Mouse (Mus musculus): ENCODE data around the gene Fam187a.
A peak's percentile ranks its signal among the peaks of the same experiment; 100 is the strongest.

Fam187a gene

DNA sequence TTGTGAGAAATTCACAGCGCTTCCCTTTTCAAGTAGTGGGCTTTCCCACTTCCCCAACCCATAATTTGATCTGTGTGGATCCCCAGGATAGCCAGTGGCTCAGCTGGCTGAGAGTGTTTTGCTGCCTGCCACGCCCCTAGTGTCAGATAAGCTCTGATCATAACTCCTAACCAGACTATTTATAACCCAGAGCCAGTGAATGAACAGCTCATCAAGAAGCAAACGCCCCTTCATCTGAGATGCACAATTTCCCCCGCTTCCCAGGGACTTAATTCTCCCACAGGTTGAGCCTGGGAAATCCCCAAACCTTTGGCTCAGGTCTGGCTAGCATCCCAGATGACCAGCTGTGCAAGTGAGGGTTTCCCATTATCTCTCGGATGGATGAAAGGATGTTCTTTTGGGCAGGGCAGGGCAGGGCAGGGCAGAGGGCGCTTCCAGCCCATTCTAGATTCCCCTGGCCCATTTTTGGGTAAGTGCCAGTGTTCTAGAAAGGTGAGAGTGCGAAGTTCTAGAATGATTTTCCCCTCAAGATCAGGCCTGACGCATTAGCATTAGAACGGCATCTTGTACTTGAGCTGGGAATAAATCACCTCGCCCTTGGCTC lies at the start of gene Fam187a:
Gene Fam187a, plus strand, starts transcription at position 554 of the 604 bp plus-strand sequence.
- no peak for DNase-seq (ENCODE audit: low spot score in 2 of 2)

DNA sequence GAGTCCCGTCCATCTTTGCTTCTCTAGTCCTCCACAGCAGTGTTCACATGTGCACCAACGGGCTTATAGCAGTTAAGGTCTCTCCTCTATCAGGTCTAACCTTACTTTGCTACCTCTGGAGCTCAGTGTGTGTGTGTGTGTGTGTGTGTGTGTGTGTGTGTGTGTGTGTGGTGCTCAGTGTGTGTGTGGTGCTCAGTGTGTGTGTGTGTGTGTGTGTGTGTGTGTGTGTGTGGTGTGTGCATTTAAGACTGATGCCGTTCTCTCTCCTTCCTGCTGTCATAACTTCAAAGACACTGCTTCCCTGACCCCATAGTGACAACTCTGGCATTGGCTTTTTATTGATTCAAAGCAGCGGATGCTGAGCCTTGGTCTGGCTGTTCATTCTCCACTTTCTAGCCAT lies 49.4 kb upstream of the Fam187a start, which contains the start of gene Higd1b:
Gene Higd1b, plus strand, starts transcription at position 301 of the 400 bp plus-strand sequence.
- DNase-seq (ENCODE audit: low spot score in 2 of 2) = no peak

DNA sequence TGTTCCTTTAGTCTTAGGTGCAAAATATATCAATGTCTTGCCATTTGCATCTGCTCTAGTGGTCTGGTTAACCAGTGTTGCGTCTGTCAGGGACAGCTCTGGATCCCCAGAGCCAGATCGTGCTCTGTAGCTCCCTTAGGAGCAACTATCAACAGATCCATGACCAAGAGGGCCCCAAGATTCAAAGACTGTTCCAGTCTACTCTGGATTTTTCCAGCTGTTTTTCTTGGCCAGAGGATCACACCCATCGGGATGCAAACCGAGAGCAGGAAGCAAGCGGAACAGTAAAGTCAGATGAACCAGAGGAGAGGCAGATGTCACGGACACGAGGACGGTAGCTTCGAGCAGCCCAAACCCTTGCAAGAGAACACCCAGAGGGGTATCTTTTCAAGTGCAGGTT lies 48.8 kb upstream of the Fam187a start:
- DNase-seq (ENCODE audit: low spot score in 2 of 2) = no peak

DNA sequence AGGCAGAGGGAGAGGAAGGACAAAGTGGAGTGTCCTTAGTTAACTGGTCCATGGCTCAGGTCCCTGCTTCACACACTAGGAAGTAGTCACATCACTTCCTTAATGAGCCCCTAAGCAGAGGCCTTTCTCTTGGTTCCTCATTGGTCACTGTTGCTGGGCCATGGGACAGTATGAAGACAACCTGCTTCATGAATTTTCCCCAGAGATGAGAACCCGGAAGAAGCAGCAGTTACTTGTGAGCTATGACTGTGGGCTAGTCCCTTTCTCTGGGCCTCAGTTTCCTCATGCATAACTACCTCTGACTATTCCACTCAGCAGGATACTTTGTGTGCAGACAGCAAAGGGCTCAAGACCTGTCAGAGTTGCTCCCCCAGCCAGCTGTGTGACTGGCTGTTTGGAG lies 47.6 kb upstream of the Fam187a start:
- DNase-seq (ENCODE audit: low spot score in 2 of 2) = no peak

DNA sequence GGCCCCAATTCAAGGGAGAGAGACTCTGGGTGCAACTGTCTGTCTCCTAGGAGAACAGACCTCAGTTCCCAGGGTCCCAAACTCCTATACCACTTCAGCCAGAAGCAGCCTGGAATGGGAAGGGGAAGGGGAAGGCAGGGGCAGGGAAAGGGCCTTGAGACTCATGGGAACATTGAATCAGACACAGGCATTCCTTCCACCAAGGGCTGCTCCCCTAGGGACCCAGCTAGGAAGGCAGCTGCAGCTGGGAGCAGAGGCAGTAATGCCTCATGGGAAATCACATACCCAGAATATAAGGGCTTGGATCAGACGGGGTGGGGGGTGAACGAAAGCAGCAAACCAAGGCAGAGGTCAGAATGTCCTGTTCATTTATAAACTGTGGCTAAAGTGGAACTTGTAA lies 46.8 kb upstream of the Fam187a start:
- no peak for DNase-seq (ENCODE audit: low spot score in 2 of 2)

DNA sequence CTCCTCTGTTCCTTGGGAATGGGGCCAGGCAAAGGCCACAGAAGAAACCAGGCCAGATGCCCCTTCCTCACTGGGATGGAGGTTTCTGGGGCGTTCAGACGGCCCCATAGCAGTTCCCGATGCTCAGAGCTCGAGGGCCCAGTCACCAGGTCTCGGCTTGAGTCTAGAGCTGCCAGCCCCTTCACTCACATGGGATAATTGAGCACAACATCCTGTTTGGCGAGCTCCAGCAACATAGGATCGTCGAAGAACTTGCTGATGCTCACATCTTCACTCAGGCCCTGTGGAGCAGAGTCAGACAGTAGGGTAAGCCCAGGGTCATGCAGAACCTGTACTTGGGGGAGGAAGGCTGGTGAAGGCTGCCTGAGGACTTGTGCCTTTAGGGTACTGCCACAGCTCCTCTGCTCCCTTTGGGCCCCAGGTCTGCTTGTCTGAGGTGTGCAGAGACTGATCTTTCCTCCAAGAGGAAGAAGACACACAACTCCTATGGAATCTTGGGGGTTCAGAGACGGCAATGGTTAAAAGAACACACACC lies 46.3 kb upstream of the Fam187a start:
- DNase-seq (ENCODE audit: low spot score in 2 of 2) = no peak

DNA sequence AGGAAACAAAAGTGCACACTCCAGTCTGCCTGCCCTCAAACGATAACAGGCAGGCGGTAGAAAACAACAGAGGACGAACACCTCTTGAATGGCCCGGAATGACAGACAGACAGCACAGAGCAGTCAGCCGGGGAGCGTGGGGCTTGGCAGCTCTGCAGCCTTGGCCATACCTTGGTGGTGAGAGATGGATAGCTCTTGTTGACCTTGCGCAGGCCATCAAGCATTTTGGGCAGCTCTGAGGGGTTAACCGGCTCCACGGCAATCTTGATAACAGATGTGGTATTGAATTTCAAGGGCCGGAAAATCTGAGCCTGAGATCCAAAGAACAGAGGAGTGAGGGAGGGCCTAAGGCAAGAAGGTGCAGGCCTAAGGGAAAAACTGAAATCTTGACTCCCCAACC lies 39.0 kb upstream of the Fam187a start:
- DNase-seq (ENCODE audit: low spot score in 2 of 2) = no peak

DNA sequence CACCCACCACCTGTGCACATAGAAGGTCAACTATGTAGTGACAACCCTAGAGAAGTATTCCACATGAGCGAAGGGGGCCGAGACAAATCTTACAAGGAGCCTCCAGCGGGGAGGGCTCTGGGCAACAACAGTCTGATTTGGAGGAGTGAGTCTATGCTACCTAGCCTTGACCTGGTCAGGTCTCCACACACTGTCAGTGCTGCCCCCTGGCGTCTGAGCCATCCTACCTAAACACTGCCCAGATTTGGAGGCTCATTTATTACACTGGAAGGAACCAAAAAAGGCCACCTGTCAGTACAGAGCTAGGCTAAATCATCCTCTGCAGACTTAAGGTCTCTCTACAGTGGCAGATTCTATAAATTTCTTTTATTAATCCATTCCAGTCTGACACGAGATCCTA lies 33.1 kb upstream of the Fam187a start:
- DNase-seq (ENCODE audit: low spot score in 2 of 2) = peak; percentile 23 to 74

DNA sequence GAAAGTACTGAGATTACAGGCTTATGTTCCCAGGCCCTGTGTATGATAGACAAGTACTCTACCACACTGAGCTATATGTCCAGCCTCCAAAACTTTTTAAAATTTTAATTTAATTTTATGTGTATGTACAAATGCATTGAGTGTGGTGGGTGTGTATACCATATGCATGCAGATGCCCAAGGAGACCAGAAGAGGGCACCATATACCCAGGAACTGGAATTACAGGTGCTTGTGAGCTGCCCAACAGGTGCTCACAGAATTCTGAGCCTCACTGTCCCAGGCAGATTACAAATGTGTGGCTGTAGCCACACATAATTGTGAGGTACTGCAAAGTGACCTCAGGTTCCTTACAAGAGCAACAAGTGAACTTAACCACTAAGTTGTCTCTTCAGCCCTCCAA lies 31.2 kb upstream of the Fam187a start:
- DNase-seq (ENCODE audit: low spot score in 2 of 2) = no peak

DNA sequence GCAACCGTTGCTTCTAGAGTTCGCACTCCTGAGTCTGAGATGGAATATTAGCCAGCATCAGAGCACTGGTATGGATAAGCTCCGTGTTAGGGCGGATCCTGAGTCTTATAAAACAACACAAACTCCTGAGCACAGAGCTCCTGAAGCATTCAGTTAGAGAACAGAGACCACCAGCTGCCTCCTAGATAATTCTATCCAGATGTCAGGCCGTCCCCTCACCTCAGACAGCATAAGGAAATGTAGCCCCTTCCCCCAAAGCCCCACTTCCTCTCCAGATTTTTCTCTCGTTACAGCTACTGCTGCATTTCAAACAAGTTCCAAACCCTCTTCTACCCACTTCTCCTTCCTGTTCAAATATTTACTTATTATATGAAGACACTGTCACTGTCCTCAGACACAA lies 29.0 kb upstream of the Fam187a start:
- DNase-seq (ENCODE audit: low spot score in 2 of 2) = no peak

DNA sequence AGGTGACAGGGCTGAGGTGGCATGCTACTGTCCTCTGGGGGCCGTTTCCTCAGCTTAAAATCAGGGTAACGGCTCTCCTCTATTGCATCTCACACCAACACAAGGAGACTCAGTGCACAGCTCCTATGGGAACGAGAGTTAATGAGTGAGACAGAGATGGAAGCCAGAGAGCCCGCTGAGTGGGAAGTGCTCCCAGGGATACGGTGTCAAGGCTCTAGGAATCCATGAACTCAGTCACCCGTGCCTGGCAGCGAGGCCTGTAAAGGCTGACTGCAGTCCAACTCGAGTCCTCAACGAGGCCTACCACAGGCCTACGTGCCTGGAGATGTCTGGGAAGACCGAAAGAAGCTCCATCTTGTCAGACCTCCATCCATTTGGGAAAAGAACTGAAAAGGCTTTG lies 26.0 kb upstream of the Fam187a start:
- no peak for DNase-seq (ENCODE audit: low spot score in 2 of 2)

DNA sequence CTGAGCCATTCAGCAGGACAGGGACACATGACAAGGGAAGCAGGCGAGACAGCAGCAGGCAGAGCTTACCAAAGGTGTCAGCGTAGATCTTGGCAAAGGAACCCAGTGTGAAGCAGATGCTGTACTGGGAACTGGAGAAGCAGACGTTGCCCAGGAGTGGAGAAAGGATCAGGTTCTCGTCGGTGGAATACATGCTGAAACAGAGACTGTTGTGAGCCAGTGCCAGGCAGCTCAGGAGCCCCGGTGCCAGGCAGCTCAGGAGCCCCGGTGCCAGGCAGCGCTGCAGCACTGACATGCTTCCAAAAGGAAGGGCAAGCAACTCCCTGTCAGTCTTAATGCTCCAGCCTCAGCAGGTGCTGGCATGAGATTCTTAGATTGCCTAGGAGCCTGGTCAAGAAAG lies 25.0 kb upstream of the Fam187a start:
- no peak for DNase-seq (ENCODE audit: low spot score in 2 of 2)

DNA sequence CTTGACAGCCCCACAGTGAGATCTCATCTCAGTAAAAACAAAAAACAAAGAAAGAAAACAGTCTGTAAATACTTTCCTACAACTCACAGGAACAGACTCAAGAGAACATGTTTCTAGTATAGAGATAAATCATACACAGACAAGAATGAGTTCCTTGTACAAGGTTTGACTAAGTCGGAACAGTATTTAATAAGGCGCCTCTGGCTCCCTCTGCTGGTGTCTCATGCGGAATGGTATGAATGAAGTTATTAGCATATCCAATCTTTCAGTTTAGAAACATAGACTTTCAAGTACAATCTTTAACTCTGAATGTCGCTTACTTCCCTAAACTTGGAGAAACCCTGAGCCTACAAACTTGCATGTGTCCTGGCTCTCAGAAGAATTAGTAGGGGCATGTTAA lies 20.7 kb upstream of the Fam187a start:
- peak in 1 of 2 experiments; percentile 72 for DNase-seq (ENCODE audit: low spot score in 2 of 2)

DNA sequence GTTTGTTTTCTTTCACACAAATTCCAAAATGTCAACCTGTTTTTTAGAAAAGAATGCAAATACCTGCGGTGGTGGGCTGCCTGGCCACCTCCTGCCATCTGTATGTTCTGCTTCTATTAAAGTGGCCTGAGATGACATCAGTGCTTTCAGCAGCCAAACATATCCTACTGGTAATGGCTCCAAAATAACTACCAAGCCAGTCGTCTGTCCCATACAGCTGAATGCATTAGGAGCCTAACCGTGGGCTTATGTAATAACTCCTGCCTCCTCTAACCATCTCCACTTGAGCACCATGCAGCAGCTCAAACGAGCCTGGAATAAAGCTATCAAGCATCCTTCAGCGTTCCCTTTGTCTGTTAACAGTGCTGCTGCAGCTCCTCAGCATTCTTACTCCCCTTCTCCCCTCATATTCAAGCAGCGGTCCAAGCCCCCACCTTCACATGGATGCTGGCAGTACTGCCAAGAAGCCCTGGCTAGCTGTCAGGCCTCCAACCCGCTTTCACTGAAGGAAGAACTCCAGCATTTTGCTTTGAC lies 10.1 kb upstream of the Fam187a start:
- no peak for DNase-seq (ENCODE audit: low spot score in 2 of 2)

DNA sequence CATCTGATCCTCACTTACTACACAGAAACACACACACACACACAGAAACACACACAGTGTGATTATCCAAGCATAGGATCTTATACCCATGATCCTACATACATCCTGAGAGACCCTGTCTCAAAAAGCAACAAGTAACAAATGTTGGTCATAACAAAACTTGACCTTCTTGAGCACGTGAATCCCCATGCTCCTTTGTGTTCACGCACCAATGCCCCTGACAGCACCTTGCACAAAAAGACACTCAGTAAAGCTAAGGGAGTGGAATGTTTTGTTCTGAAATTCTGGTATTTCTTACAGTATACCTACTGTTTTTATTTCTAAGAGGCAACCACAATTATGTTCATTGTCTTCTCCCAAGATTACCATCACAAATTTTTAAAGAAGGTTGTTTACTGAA lies 5.4 kb upstream of the Fam187a start:
- no peak for DNase-seq (ENCODE audit: low spot score in 2 of 2)

DNA sequence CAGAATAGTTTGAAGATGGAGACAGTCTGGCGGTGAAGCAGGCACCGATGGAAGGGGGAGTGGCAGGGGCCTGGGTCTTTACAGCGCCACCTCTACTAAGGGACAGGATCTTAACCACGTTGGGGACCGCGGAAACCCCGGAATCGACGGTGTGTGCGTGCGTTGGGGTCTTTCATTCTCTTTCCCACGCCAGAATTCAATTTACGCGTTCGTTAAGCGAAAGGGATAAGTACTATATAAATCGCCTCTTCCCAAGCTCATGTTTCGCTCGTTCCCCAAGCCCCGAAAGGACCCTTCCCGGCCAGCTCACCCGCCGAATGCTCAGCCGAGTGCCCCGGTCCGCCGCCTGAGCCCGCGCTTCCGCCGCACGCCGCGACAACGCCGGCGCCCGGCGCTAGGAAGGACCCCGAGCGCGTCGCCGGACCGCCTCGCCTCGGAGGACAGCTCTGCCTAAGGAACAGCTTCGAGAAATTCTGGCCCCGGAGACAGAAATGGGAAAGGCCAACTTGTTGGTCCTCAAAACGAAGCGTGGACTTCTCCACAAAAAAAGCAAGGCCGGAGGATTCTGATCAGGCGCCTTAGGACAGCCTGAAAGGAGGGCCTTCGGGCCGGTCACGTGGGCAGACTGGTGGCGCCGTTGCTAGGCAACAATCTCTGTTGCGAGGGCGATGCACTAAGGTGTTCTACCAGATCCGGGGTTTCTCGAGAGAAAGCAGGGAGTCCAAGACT lies 4.2 kb upstream of the Fam187a start, which contains the start of the genes Eftud2 and Ccdc103:
Gene Eftud2, minus strand, starts transcription at position 401 of the 729 bp plus-strand sequence.
Gene Ccdc103, plus strand, starts transcription at position 620 of the 729 bp plus-strand sequence.
- DNase-seq (ENCODE audit: low spot score in 2 of 2) = peak; percentile 97 to 98

DNA sequence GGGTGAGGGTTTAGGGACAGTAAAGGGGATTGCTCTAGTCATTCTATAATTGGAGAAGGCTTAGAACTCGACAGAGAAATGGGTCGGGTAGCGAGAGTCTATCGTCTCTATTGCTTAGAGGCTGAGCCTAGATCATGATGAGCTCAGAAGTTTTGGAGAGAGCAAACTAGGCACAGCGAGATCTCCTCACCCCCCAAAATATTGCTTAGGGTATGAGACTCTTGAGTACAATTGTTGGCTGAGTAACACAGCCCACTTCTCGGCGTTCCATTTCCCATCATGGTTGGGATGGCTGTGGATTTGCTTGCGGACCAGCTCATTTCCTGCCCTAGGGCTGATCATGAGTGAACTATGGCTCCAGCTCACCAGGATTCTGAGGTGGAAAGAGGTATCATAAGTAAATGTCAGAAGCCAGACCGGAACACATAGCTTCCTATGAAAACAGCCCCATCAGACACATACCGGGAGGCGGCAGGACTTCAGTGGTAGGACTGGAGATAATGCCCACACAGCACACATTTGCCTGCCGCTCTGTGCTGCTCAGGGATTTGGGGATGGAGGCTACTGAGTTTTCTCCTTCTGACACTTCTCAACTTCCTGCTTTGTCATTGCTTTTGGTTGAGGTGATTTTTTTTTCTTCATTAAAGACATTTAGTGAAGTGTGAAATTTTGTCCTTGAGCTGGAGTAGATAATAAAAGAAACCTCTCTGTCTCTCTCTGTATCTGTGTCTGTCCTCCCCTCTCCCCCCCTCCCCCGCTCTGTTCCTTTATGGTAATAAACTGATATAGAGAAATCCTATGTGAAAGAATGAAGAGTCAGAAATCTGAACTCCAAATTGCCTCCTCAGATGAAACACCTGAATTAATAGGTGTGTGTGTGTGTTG lies 3.4 kb upstream of the Fam187a start:
- no peak for DNase-seq (ENCODE audit: low spot score in 2 of 2)

DNA sequence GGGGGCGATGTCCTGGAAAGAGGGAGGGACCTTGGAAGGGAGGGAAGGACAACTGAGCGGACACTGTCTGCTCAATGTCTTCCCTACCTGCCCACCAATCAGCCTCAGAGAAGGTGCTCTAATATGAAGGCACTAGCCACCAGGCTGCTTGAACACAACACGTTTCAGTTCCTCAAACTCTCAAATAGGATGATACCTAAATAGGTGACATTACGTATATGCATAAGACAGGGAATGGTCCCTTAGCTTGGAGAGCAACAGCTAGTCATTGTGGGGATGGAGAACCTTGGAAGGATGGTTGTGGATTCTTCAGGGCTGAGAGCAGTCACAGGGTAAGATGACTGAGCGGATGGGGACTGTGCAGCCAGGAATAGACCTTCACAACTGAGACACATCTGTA lies 2.5 kb downstream of the Fam187a start:
- no peak for DNase-seq (ENCODE audit: low spot score in 2 of 2)

DNA sequence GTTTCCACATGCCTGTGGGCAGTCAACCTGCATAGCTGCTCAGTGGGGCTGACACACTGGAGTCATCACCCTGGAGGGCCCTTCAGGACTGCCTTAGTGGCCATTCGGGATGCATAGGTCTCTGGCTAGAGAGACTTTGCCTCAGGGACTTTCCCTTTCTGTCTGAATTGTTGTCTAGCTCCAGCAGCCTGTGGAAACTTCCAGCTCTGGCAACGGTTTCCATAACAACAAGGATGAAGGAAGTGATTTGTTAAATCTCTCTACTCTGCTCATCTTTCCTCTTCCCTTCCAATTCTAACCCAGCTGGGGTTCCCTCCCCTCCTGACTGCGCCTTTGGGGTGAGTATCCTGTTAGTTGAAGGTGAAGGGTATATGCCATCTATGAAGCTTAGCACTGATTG lies 3.2 kb downstream of the Fam187a start:
- DNase-seq (ENCODE audit: low spot score in 2 of 2) = no peak

DNA sequence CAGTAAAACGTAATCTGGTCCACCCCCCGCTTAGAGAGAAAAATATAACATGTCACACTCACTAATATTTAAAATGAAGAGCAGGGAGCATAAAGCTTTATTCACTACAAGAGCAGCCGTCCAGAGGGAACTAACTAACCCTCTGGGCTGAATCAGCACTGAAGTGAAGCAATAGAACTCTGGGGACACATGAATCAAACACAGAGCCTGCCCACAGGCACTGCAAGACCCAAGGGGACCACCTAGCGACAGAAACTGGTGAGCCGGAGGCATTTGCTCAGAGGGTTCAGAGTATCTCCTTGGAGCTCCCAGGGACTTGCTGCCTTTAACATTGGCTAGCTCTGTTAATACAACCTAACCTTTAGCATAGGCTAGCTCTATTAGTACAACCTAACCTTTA lies 5.1 kb downstream of the Fam187a start:
- DNase-seq (ENCODE audit: low spot score in 2 of 2) = no peak

DNA sequence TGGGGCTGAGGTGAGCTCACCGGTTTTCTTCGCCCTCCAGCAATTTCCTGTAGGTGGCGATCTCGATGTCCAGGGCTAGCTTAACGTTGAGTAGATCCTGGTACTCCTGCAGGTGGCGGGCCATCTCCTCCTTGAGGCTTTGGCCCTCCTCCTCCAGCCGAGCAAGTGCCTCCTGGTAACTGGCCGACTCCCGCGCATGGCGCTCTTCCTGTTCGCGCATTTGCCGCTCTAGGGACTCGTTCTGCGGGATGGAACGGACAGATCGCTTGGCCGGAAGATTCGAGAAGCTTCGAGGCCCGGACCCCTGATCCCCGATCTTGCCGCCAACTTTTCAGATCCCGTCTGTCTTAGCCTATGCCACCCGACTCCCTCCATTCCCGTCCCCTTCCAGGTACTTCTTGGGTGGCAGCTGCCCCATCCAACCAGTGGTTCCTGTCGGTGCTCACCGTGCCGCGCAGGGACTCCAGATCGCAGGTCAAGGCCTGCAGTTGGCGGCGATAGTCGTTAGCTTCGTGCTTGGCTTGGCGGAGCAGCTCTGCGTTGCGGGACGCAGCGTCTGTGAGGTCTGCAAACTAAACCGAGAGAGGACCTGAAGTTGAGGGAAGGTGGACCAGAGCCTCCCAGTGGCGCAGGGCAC lies 8.2 kb downstream of the Fam187a start:
- peak; percentile 74 to 87 for DNase-seq (ENCODE audit: low spot score in 2 of 2)
